Mouse (Mus musculus): ENCODE measurements at regions not wholly inside any gene's neighbourhood (a gene's known extent, or its start where the extent isn't known, plus 50 kb on each side); places are given as distances from the start of the nearest gene placed in this dataset.

- no peaks in the 10 kb centered on the region for H3K79me2 ChIP-seq (ENCODE audit: control insufficient read depth, insufficient read depth, low read length, poor library complexity)
- H3K9ac ChIP-seq (ENCODE audit: control insufficient read depth, low read depth, low read length, poor library complexity, severe bottlenecking), result no peak overlapping the region
- no peak overlapping the region for H3K4me3 ChIP-seq (ENCODE audit: control insufficient read depth in 1 of 2, insufficient read depth in 1 of 2, low read depth in 2 of 2, low read length in 2 of 2)
- no peak overlapping the region for H3K27ac ChIP-seq (ENCODE audit: control insufficient read depth, low read depth, low read length)
- no peaks in the 10 kb centered on the region for H3K27me3 ChIP-seq (ENCODE audit: control insufficient read depth in 1 of 2, insufficient read depth in 2 of 2, low read length in 2 of 2)
- H3K36me3 ChIP-seq (ENCODE audit: control insufficient read depth in 1 of 2, insufficient read depth in 2 of 2, low read length in 2 of 2), result no peaks in the 10 kb centered on the region
- no peak for DNase-seq (ENCODE audit: low read depth, low spot score)
- H3K4me1 ChIP-seq (ENCODE audit: control insufficient read depth in 1 of 2, insufficient read depth in 2 of 2, low read length in 2 of 2), result no peaks in the 10 kb centered on the region
- no peaks in the 10 kb centered on the region for H3K9me3 ChIP-seq (replicated peaks; ENCODE audit: insufficient read depth, low read length)
- no peak for TF ChIP-seq NELFE (IDR thresholded peaks at IDR 0.05; ENCODE audit: low read depth, low read length)
- TF ChIP-seq MYB (IDR thresholded peaks at IDR 0.05; ENCODE audit: low read depth, low read length), result no peak
These were observed 334.7 kb upstream of the Zfp462 start for GRCm38 (mm10) chr4:54610101-54610500.

- Histone ChIP-seq H3K9ac (ENCODE audit: control insufficient read depth, low read depth, low read length, poor library complexity, severe bottlenecking) (no peak overlapping the region), H3K79me2 (ENCODE audit: control insufficient read depth, insufficient read depth, low read length, poor library complexity) (no peaks in the 10 kb centered on the region), H3K27ac (ENCODE audit: control insufficient read depth, low read depth, low read length) (no peak overlapping the region), H3K9me3 (replicated peaks; ENCODE audit: insufficient read depth, low read length) (no peaks in the 10 kb centered on the region), H3K27me3 (ENCODE audit: control insufficient read depth in 1 of 2, insufficient read depth in 2 of 2, low read length in 2 of 2) (no peaks in the 10 kb centered on the region), H3K4me3 (ENCODE audit: control insufficient read depth in 1 of 2, insufficient read depth in 1 of 2, low read depth in 2 of 2, low read length in 2 of 2) (no peak overlapping the region), H3K4me1 (ENCODE audit: control insufficient read depth in 1 of 2, insufficient read depth in 2 of 2, low read length in 2 of 2) (no peaks in the 10 kb centered on the region), H3K36me3 (ENCODE audit: control insufficient read depth in 1 of 2, insufficient read depth in 2 of 2, low read length in 2 of 2) (no peaks in the 10 kb centered on the region)
- no peak for DNase-seq (ENCODE audit: low read depth, low spot score)
- no peak for TF ChIP-seq SMC3 (IDR thresholded peaks at IDR 0.05; ENCODE audit: low read depth, low read length)
- no peak for TF ChIP-seq NELFE (IDR thresholded peaks at IDR 0.05; ENCODE audit: low read depth, low read length)
- TF ChIP-seq TCF12 (IDR thresholded peaks at IDR 0.05; ENCODE audit: low read depth, low read length), result no peak
- no peak for TF ChIP-seq ZC3H11A (IDR thresholded peaks at IDR 0.05; ENCODE audit: low read depth, low read length)
- TF ChIP-seq MEF2A (IDR thresholded peaks at IDR 0.05; ENCODE audit: extremely low read depth, insufficient replicate concordance, low read depth, low read length, poor library complexity, severe bottlenecking), result no peak
- TF ChIP-seq CHD2 (IDR thresholded peaks at IDR 0.05; ENCODE audit: low read length), result no peak
- no peak for TF ChIP-seq UBTF (IDR thresholded peaks at IDR 0.05; ENCODE audit: borderline replicate concordance, insufficient read depth, low read depth, low read length)
- TF ChIP-seq TBP (IDR thresholded peaks at IDR 0.05; ENCODE audit: low read depth, low read length), result no peak
- no peak for TF ChIP-seq MYB (IDR thresholded peaks at IDR 0.05; ENCODE audit: low read depth, low read length)
- TF ChIP-seq CHD1 (IDR thresholded peaks at IDR 0.05; ENCODE audit: low read depth, low read length), result no peak
- no peak for TF ChIP-seq NRF1 (IDR thresholded peaks at IDR 0.05; ENCODE audit: insufficient read depth, low read depth, low read length, poor library complexity, severe bottlenecking)
- no peak for TF ChIP-seq KAT2A (conservative IDR thresholded peaks at IDR 0.05; ENCODE audit: low read depth, low read length)
- no peak for TF ChIP-seq MXI1 (IDR thresholded peaks at IDR 0.05; ENCODE audit: low read depth, low read length)
- no peak for TF ChIP-seq USF2 (IDR thresholded peaks at IDR 0.05; ENCODE audit: borderline replicate concordance in 1 of 2, insufficient read depth in 1 of 2, low read depth in 1 of 2, low read length in 2 of 2)
- TF ChIP-seq ZMIZ1 (IDR thresholded peaks at IDR 0.05; ENCODE audit: low read depth, low read length), result no peak
- no peak for TF ChIP-seq E2F4 (IDR thresholded peaks at IDR 0.05; ENCODE audit: borderline replicate concordance, low read depth, low read length)
- TF ChIP-seq ETS1 (IDR thresholded peaks at IDR 0.05; ENCODE audit: low read depth, low read length), result no peak
- TF ChIP-seq MAFK (IDR thresholded peaks at IDR 0.05; ENCODE audit: borderline replicate concordance, low read depth, low read length), result no peak
- TF ChIP-seq EP300 (IDR thresholded peaks at IDR 0.05; ENCODE audit: low read depth in 1 of 2, low read length in 2 of 2), result no peak
These were observed 332.6 kb upstream of the Zfp462 start for GRCm38 (mm10) chr4:54611990-54612980.
